Mouse (Mus musculus) macrophage (primary cell): ENCODE measurements at regions not wholly inside any gene's neighbourhood (a gene's known extent, or its start where the extent isn't known, plus 50 kb on each side); places are given as distances from the start of the nearest gene placed in this dataset.

Experiments used
- H3K27ac ChIP-seq: fragments of 350-480 bp; formaldehyde crosslinking; 2 replicates; pipeline ENCODE4 v1.9.0; 2021
- H3K36me3 ChIP-seq: fragments of 350-480 bp; formaldehyde crosslinking; 2 replicates; pipeline ENCODE4 v1.9.0; 2021; ENCODE audit errors: inconsistent target
- H3K4me3 ChIP-seq: fragments of 350-480 bp; formaldehyde crosslinking; 2 replicates; pipeline ENCODE4 v1.9.0; 2021; ENCODE audit errors: inconsistent target
- H3K79me2 ChIP-seq: fragments of 350-480 bp; formaldehyde crosslinking; 2 replicates; pipeline ENCODE4 v1.9.0; 2021; ENCODE audit errors: inconsistent target
- WGBS: methylation state at CpG from one replicate; pipeline ENCODE4 v1.1.7; 2026; ENCODE audit warnings: inconsistent platforms; ENCODE audit not compliant: missing documents; 5-methylcytosine and 5-hydroxymethylcytosine counted together

- H3K4me3 ChIP-seq, result no peak overlapping the region
- peak overlapping the region; percentile 21; the same call in 1 of the 2 replicates for H3K27ac ChIP-seq
- WGBS, result 64% methylated on average over 8 of the region's 8 CpGs
- H3K36me3 ChIP-seq, result no peaks in the 10 kb centered on the region
- no peaks in the 10 kb centered on the region for H3K79me2 ChIP-seq
Observed at GRCm38 (mm10) chr10:98684707-98685106, 229.5 kb upstream of the Atp2b1 start.

GRCm38 (mm10) chr10:98685739-98686138 lies 228.5 kb upstream of the Atp2b1 start:
- Histone ChIP-seq H3K36me3 (no peaks in the 10 kb centered on the region), H3K79me2 (no peaks in the 10 kb centered on the region), H3K27ac (no peak overlapping the region), H3K4me3 (no peak overlapping the region)
- WGBS, result 82% methylated on average over 2 of the region's 2 CpGs

GRCm38 (mm10) chr10:98686370-98686769 lies 227.8 kb upstream of the Atp2b1 start:
- Histone ChIP-seq H3K4me3 (no peak overlapping the region), H3K27ac (no peak overlapping the region), H3K36me3 (no peaks in the 10 kb centered on the region), H3K79me2 (no peaks in the 10 kb centered on the region)

- no peaks in the 10 kb centered on the region for H3K79me2 ChIP-seq
- no peak overlapping the region for H3K4me3 ChIP-seq
- WGBS, result 92% methylated on average over 5 of the region's 5 CpGs
- no peaks in the 10 kb centered on the region for H3K36me3 ChIP-seq
- H3K27ac ChIP-seq, result no peak overlapping the region
Observed at GRCm38 (mm10) chr10:98691816-98692215, 222.4 kb upstream of the Atp2b1 start.

GRCm38 (mm10) chr10:98694690-98695370 lies 219.4 kb upstream of the Atp2b1 start:
- no peaks in the 10 kb centered on the region for H3K79me2 ChIP-seq
- 100% methylated on average over 1 of the region's 2 CpGs for WGBS

GRCm38 (mm10) chr10:98695371-98695725 lies 218.9 kb upstream of the Atp2b1 start:
- WGBS, result 90% methylated on average over 2 of the region's 2 CpGs
- Histone ChIP-seq H3K79me2 (no peaks in the 10 kb centered on the region), H3K36me3 (no peaks in the 10 kb centered on the region)

More at GRCm38 (mm10) chr10:98694690-98695370, 219.4 kb upstream of the Atp2b1 start:
- no peak overlapping the region for H3K4me3 ChIP-seq
- no peaks in the 10 kb centered on the region for H3K36me3 ChIP-seq
- H3K27ac ChIP-seq, result no peak overlapping the region

GRCm38 (mm10) chr10:98697866-98698265 lies 216.3 kb upstream of the Atp2b1 start:
- WGBS, result 90% methylated on average over 4 of the region's 4 CpGs
- H3K27ac ChIP-seq, result no peak overlapping the region
- no peak overlapping the region for H3K4me3 ChIP-seq
- no peaks in the 10 kb centered on the region for H3K79me2 ChIP-seq
- no peaks in the 10 kb centered on the region for H3K36me3 ChIP-seq

More at GRCm38 (mm10) chr10:98695371-98695725, 218.9 kb upstream of the Atp2b1 start:
- Histone ChIP-seq H3K4me3 (no peak overlapping the region), H3K27ac (no peak overlapping the region)

GRCm38 (mm10) chr10:98699579-98699978 lies 214.6 kb upstream of the Atp2b1 start:
- Histone ChIP-seq H3K79me2 (no peaks in the 10 kb centered on the region), H3K36me3 (no peaks in the 10 kb centered on the region), H3K4me3 (no peak overlapping the region), H3K27ac (no peak overlapping the region)
- WGBS, result 98% methylated on average over 4 of the region's 4 CpGs

GRCm38 (mm10) chr10:98700407-98700806 lies 213.8 kb upstream of the Atp2b1 start:
- no peaks in the 10 kb centered on the region for H3K36me3 ChIP-seq
- H3K27ac ChIP-seq, result no peak overlapping the region
- H3K4me3 ChIP-seq, result no peak overlapping the region
- no peaks in the 10 kb centered on the region for H3K79me2 ChIP-seq
- WGBS, result 87% methylated on average over 4 of the region's 4 CpGs

- 100% methylated on average over 1 of the region's 3 CpGs for WGBS
- H3K4me3 ChIP-seq, result no peak overlapping the region
Observed at GRCm38 (mm10) chr10:98701285-98701684, 212.9 kb upstream of the Atp2b1 start.

GRCm38 (mm10) chr10:98702470-98703215 lies 211.6 kb upstream of the Atp2b1 start:
- H3K36me3 ChIP-seq, result no peaks in the 10 kb centered on the region
- H3K27ac ChIP-seq, result no peak overlapping the region
- WGBS, result 86% methylated on average over 3 of the region's 5 CpGs
- H3K4me3 ChIP-seq, result no peak overlapping the region
- H3K79me2 ChIP-seq, result no peaks in the 10 kb centered on the region

More at GRCm38 (mm10) chr10:98701285-98701684, 212.9 kb upstream of the Atp2b1 start:
- H3K79me2 ChIP-seq, result no peaks in the 10 kb centered on the region
- no peaks in the 10 kb centered on the region for H3K36me3 ChIP-seq
- no peak overlapping the region for H3K27ac ChIP-seq

GRCm38 (mm10) chr10:98703642-98704293 lies 210.4 kb upstream of the Atp2b1 start:
- Histone ChIP-seq H3K79me2 (no peaks in the 10 kb centered on the region), H3K36me3 (no peaks in the 10 kb centered on the region), H3K4me3 (no peak overlapping the region), H3K27ac (no peak overlapping the region)
- WGBS, result 92% methylated on average over 2 of the region's 2 CpGs

GRCm38 (mm10) chr10:98704559-98704958 lies 209.6 kb upstream of the Atp2b1 start:
- WGBS, result 98% methylated on average over 6 of the region's 6 CpGs
- H3K27ac ChIP-seq, result no peak overlapping the region
- no peaks in the 10 kb centered on the region for H3K79me2 ChIP-seq
- no peak overlapping the region for H3K4me3 ChIP-seq
- no peaks in the 10 kb centered on the region for H3K36me3 ChIP-seq

GRCm38 (mm10) chr10:98717856-98718255 lies 196.3 kb upstream of the Atp2b1 start:
- 93% methylated on average over 4 of the region's 4 CpGs for WGBS
- no peaks in the 10 kb centered on the region for H3K36me3 ChIP-seq
- no peak overlapping the region for H3K27ac ChIP-seq
- no peak overlapping the region for H3K4me3 ChIP-seq
- H3K79me2 ChIP-seq, result no peaks in the 10 kb centered on the region

- WGBS, result 70% methylated on average over 4 of the region's 4 CpGs
- no peak overlapping the region for H3K27ac ChIP-seq
- H3K36me3 ChIP-seq, result no peaks in the 10 kb centered on the region
- H3K4me3 ChIP-seq, result no peak overlapping the region
- no peaks in the 10 kb centered on the region for H3K79me2 ChIP-seq
Observed at GRCm38 (mm10) chr10:98718706-98719105, 195.5 kb upstream of the Atp2b1 start.
